Mouse (Mus musculus) CD4-positive helper T cell, adult 2 months (primary cell): ENCODE measurements around the gene Slc17a9.
"Not testable (repeated sequence)": the region's sequence is repeated elsewhere in the genome, so short reads cannot be mapped to it uniquely, and the experiment has no call there.

Experiments
- DNase-seq: peaks from one replicate; pipeline ENCODE4 v3.0.0-alpha.2; 2012; ENCODE audit warnings: low read depth, missing footprints, low spot score

Gene Slc17a9

DNA sequence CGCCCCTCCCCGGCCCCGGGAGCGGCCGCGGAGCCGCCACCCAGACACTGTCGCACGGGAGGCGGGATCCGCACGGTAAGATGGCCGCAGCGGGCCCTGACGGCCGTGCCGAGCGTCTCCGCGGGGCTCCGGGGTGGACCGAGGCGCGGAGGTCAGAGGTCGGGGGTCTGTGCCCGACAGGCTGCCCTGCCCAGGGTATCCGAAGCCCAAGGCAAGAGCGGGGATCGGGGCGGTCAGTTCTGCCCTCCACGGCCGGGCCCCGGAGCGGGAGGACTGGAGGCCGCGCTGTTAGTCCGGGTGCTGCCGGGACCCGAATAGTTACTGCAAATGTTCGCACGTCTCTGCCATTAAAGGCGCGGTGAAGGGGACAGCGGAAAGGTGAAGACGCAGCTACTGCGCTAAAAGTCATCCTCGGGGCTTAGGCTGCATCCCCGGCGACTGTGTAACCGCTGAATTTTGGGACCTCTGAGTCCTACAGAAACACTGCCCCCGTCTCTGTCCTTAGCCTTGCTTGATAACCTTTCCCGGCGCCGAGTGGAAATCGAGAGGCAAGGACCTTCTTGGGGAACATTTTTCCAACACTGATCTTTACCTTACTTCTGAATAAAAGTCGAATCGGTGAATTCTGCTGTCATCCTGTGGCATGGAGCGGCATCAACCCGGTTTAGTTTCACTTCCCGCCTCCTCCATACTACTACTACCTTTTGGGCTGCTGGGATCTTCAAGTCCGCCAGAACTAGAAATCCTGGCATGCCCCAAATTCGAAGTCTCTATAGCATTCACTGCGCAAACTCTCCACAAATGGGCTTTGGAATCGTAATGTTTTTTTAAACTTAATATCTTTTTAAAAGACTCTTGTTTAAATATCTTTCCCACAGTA lies 14.5 kb upstream of the Slc17a9 start:
- DNase-seq, result peak; percentile 45

DNA sequence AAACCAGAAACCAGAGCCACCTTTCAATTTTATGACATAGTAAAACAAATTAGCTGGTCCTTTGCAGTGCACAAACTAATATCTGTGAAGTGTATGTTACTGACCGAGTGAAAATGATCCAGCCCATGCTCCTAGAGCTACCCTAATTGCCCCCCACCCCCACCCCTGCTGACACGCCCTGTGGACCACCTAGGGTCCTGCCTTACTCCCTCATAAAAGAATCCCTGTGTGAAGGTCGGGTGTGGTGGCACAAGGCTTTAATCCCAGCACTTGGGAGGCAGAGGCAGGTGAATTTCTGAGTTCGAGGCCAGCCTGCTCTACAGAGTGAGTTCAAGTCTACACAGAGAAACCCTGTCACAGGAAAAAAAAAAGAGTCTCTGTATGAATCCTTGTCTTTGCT lies 13.5 kb upstream of the Slc17a9 start:
- no peak for DNase-seq

DNA sequence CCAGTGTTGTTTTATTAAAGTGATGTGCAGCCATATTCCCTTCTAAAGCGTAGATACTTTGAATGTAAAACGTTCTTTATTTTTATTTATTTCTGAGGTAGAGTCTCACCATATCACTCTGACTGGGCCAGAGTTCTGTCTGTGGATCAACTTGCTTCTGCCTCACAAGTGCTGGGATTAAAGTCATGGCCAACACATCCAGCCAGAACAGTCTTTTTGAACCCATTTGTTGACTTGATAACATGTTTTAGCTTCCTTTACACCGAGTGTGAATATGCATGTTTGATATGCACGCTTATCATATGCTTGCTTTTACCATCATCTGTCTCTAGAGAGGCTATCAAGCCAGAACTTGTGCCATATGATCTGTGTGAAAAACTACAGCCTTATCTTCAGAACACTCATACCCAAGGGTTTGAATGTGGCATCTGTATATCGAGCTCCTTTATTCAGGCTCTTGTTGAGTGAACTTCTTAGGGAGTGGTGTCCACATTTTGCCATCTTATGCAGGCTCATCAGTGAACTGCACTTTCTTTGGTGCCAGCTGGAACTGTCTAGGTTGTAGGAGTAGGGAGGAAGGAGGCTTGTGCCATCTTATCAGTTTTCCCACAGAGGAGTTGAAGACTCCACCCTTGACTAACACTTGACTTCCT lies 12.9 kb upstream of the Slc17a9 start:
- no peak for DNase-seq

DNA sequence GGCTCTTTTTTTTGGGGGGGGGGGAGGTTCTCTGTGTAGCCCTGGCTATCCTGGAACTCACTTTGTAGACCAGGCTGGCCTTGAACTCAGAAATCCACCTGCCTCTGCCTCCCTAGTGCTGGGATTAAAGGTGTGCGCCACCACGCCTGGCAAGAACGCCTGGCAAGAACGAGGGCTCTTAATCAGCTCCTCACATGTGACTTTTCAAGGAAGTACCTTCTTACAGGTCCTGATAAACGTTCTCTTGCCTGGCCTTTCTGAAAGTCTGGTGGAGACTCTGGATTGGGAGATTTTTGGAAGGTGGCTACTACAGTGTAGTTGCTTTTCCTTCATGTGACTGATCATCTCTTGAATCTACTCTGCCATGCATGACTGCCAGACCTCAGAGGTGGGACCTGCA lies 2.3 kb upstream of the Slc17a9 start:
- DNase-seq, result not testable (repeated sequence)

DNA sequence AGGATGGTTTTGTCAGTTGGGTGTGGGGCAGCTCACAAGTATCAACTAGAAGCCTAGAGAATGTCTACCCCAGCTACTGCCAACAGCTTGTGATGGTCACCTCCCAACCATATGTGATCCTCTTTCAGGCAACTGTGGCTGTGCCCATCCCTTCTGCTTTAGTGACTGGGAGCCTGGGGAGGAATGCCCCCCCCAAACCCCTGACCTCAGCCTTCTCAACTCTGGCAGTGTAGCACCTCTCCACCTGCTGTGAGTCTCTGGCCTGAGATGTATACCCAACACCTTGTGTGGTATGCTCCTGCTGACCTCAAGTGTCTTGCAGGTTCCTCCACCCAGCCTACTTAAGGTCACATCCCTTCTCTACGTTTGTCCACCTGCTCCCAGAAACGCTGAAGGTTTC lies 1.2 kb upstream of the Slc17a9 start:
- no peak for DNase-seq

DNA sequence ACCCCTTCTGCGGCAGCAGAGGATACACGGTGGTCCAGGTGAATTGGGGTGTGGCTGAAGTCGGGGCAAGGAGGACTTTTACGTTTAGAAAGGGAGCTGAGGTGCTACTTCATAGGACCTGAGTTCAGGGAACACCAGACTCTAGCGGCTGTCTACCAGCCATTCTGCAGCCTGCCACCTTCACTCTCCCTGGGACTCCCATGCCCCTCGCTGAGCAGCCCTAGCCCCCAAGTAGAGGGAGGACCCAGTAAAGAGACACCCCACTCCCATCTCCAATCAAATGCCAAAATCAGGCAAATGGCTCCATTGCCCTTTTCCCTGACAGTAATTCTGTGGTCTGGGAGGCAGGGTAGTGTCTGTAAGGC lies 333 bp downstream of the Slc17a9 start:
- no peak for DNase-seq

DNA sequence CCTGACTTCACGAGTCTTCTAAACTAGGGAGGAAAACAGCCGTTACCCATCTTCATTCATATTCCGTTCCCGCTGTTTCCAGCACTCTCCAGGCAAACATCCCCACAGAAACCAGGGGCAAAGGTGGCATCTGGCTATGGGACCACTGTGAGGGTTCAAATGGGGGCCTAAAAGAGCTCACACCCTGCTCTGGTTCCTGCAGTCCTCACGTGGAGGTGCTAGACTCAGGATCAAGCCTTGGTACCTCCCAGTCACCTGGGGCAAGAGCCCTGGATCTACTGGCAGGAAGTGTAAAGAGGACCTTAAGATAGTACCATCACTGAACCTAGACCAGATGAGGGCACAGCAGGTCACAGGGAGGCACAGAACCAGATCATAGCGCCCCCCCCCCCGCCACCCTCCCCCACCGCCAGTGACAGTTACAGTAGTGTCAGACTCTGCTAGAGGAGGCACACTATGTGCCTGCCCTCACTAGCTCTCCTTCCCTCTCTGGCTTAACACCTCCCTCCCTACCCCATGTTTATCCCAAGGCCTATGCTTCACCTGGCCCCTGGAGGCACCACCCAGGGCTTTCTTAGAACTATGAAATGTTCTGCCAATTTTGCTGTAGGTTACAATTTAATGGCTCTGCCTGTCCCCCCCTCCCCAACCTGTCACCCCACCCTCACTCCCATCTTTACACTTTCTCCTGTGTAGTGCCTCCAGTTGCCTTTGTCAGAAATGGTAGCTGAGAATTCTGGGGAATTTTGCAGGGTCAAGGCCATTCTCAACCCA lies 980 bp downstream of the Slc17a9 start:
- DNase-seq, result peak; percentile 30

DNA sequence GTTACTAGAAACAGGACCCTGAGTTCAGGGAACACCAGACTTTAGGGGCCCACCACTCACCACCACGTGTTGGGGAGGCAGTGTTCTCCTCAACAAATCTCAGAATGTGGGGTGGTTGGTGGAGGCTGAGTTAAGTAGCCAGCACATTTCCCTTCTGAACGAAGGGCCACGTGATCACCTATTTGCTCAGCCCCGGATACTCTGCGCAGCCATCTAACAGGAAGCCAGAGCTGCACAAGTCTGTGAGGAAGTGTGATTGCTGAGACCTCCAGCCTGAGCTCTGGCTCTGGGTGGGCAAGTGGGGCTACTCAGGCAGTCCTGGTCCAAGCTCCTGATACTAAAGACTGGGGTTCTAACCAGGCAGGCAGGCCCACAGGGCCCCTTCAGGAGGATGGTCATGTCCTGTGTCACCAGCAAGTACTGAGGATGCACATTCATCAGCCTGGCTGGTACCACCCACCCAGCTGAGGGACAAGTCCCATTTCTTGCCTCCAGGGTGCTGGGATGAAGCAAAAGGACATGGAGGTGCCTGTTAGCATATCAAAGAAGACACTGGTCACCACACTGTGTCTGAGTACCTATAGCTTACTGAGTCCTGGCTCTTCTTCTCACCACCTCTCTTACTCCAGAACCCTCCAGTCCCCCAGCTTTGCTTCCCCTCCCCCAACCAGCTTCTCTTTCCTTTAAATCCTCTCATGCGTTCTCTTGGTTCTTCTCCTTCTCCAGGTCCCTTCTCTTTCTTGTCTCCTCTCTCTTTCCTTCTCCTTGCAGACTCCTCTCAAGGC lies 1.8 kb downstream of the Slc17a9 start:
- DNase-seq, result peak; percentile 79

DNA sequence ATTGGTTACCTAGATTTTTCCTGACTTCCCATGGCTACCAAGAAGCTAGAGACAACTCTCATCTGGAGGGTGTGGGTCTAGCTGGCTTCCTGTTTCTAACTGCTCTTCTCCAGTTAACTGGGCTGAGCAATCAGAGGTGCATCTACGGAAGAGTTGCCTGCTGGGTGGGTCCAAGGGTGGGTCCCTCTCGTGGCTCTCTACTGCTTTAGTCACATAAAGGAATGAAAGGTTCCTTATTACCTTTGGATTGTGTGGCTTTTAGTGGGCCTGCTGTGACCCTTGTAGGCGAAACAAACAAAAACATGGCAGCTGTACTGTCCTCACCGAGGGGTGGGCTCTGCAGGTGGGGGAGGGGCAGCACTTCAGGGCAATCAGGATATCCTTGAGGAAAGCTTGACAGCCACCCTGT lies 2.6 kb downstream of the Slc17a9 start:
- DNase-seq, result no peak

DNA sequence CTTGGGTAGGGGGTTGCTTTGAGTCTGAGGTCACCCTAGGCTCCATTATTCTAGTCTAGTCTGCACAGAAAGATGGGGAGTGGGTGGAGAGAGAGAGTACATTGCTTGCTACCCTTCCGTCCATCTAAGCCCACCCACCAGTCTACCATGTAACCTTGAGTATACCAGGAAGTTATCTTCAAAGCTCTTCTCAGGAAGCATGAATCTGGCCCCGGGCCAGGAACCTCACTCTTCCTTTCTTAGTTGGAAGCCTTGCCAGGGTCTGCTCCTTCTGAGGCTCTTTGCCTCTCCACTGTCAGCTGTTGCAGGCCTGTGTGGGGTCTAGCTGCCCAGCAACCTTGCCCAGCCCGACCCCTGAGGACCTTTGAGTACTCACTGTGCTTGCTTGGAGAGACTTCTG lies 6.0 kb downstream of the Slc17a9 start:
- DNase-seq, result peak; percentile 80

DNA sequence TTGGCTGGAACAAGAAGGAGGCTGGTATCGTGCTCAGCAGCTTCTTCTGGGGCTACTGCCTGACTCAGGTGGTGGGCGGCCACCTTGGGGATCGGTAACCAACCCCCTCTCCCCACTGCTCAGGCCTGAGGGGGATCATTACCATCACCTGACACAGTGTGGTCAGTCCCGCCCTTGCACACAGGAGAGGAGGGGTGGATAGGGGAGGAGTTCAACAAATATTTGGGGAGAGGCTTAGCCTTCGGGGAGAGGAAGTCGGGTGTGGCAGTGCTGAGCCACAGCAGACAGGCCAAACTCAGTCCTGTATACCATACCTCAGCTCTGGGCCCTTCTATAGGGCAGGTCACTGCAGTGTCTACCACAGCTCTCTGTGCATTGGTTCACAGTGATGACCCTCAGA lies 6.9 kb downstream of the Slc17a9 start:
- DNase-seq, result peak; percentile 44

DNA sequence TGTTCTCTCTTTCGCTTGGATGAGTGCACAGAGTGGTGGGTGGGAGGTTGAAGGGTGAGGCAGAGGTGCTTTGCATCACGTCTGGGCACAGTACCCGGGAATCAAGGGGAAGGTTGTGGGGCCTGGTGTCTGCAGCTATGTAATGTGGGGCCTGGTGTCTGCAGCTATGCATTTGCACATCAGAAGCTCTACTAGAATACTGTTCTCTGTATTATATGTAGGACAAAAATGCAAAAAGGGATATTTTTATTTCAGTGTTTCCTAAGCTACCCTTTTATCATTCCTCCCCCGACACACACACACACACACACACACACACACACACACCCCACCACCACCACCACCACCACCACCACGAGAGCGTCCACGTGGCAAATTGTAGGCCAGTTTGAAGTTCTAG lies 10.2 kb downstream of the Slc17a9 start:
- DNase-seq, result no peak

DNA sequence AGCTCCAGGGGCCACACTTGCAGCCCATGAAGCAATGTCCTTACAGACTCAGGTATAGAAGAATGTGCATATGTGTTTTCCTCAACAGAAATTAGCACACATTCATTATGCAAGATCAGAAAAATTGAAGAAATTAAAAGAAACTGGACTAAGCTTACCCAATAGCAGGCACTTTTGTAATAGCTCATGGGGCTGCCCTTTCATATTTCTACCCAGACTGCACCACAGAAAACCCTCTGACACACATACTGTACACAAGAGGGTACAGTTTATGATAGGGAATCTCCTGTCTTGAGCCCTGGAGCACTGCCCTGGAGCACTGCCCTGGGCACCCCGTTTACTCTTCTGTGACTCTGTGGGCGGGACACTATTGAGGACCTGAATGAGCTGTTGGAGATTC lies 12.9 kb downstream of the Slc17a9 start:
- no peak for DNase-seq

DNA sequence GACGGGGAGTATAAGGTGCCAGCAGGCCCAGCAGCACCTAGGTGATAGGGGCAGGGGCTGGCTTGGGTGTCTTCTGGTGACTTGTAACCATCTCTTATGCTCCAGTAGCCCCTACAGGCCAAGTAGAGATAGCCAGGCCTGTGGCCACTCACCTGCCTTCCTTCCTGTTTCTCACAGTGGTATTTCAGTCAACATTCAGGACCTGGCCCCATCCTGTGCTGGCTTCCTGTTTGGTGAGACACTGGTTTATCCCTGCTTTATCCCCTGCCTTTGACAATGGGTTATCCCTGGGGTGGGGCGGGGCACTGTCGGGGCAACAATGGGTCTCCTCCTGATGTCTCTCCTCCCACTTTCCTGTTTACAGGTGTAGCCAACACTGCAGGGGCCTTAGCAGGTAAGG lies 15.3 kb downstream of the Slc17a9 start:
- DNase-seq, result peak; percentile 20

DNA sequence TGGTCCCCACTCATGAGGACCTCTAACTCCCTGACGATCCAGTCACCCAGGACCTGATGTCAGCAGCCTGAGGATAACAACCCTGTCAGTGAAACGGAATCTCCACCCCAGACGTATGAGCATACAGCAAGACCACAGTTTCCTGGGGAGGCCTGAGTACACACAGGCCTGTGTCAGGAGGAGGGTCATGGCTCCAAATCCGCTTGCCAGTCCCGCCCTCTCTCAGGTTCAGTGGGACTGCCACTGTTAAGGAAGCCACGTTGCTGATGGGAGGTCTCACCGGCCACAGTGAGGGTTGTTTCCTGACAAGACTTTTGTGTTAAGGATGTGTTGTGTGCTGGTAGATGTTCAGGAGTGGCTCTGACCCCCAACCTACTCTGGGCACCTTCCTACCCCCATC lies 16.4 kb downstream of the Slc17a9 start:
- DNase-seq, result no peak

DNA sequence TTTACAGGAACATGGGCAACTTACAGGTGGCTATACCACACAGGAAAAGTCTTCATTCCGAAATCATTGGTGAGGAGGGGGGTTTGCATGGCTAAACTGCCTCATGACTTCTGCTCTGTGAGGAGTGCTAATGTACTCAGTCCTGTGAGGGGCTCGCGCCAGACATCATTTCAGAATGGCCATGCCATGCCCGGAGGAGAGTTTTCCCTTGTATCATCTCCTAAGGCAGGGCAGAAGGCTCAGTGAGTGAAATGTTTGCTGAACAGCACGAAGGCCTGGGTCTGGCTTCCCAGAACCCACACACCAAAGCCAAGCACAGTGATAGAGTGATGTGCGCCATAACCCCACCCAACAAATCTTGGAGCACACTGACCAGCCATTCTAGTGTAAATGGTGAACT lies 17.8 kb downstream of the Slc17a9 start:
- DNase-seq, result no peak

DNA sequence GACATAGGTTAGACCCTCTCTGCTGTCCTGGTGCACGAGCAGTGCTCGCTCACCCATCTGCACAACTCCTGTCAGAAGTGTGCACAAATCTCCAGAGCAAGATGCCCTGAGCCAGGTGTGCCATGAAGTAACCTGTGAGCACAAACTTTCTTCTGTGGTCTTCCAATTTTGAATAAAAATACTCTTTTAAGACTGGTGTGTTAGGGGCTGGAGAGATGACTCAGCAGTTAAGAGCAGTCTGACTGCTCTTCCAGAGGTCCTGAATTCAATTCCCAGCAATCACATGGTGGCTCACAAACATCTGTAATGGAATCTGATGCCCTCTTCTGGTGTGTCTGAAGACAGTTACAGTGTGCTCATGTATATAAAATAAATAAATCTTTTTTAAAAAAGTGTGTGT lies 18.3 kb downstream of the Slc17a9 start:
- DNase-seq, result no peak

DNA sequence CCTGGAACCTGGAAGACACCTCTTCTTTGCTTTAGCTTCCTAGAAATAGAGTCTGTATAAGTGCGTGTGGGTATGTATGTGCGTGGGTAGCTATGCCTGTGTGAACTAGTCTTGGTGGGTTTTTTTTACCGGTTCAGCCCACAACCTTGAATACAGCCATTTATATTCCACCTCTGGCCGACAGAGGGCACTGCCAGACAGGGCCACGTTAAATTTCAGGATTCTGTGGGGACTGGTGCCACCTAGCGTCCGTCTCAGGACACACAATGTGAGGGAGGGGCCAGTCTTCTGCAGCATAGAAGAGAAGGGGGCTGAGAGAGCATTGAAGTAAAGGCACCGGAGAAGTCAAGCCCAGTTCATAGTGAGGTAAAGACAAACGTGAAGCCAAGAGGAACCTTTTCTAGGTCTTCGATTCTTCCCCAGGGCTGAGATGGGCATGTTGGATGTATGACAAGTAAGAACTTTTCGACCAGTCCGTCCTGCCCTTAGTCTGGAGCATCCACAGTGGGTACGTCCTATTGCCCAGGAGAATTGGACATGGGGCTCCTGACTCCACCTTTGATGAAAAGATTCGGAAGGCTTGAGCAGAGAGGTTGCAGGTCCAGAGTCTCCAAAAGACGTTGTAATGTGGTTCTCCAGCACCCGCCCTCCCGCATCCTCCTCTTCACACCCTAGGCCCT lies 20.3 kb downstream of the Slc17a9 start:
- peak; percentile 89 for DNase-seq

DNA sequence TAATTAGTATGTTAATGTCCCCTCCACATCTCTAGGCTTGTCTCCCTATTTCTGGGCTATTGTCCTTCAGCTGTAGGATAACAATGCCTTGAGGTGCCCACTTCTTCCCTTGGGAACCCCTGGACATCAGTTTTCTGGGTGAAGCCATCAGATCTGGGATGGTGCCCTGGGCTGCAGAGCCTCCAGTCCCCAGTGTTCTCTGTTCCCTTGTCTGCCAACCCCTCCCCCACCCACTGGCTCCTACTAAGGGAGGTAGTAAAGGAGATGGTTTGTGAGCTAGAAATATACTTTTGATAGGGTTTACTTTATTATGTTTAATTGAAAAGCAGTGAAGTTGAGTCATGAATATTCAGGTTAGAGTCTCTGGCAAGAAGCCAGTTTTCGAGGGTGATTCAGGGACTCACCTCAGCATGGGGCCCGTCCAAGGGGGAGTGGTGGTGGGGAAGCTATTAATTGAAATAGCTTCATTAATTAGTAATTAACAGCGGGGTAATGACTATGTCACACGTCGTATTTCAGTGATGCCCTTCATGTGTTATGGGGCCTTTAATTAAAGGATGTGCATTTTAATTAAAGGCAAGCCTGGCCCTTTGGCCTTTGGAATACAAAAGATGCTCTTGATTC lies 21.6 kb downstream of the Slc17a9 start:
- no peak for DNase-seq

DNA sequence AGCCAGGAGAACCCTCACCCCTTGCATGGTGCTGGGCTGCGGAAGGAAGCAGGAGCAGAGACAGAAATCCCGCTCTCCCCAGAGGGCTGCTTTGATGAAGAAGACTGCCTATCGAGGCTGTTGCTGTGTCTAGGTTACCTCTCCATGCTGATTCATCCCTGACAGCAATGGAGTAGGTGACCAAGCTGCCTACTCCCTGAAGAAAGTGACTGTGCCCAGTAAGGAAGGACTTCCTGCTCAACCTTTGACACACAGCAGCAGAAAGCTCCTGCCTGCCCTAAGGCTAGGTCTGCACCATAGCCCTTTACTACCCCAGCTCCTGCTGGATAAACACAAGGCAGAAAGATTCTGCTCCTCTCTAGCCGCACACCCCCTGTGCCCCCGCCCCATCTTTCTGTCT lies 23.8 kb downstream of the Slc17a9 start:
- no peak for DNase-seq
